Mouse (Mus musculus) frontal cortex, postnatal 10 days (tissue): Measurements from ENCODE around the gene Jun.

Experiments used
- DNase-seq, 2 experiments: peaks; one replicate each; pipeline ENCODE4 v3.0.0; 2022; ENCODE audit warnings: low spot score in 2 of 2, mixed read lengths in 1 of 2

Gene Jun

DNA sequence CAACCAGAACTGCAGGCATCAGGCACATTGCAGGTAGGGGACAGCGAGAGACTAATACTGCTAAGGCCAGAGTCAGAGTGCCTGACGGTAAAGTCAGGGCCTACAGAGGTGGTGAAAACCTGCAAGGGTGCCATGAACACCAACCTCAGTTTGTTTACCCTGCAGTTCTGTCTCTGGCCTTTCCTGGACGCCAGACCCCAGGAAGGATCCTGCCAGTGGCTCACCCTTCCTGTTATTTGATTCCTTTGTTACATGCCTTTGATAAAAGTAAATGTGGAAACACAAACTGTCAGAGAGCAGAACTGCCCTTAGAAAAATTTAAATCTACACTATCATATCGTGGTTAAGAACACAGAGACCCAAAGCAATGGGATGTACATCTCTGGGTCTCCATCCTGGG is 20.9 kb downstream of the Jun start:
- no peak for DNase-seq

- no peak for DNase-seq
Measured at GRCm38 (mm10) chr4:95025847-95026600, 26.0 kb downstream of the Jun start.

DNA sequence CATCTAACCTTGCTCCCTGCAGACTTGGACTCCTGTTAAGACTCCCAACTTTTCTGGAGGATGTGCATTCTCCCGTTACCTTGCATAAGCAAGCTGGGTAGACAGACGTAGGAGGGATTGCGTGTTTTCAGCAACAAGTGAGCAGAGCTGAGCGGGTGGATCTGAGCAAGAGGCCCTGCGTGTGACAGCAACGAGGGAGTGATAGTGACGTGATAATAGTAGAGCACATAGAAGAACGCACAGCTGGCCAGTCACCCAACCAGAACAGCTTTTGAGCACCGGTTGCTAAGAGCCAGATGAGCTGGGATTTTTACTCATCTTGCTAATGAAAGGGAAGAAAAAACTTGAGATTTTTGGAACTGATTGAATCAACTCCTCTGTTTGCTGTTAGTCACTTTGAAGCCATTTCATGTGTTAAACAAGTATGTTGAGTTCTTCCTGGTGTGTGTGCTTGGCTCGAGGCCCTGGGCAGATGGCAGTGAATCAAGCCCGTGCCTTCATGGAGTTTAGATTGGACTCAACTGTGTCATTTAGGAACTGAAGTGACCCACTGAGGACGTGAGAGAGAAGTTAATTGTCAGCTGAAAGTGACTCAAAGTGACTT is 28.6 kb downstream of the Jun start:
- DNase-seq: no peak

DNA sequence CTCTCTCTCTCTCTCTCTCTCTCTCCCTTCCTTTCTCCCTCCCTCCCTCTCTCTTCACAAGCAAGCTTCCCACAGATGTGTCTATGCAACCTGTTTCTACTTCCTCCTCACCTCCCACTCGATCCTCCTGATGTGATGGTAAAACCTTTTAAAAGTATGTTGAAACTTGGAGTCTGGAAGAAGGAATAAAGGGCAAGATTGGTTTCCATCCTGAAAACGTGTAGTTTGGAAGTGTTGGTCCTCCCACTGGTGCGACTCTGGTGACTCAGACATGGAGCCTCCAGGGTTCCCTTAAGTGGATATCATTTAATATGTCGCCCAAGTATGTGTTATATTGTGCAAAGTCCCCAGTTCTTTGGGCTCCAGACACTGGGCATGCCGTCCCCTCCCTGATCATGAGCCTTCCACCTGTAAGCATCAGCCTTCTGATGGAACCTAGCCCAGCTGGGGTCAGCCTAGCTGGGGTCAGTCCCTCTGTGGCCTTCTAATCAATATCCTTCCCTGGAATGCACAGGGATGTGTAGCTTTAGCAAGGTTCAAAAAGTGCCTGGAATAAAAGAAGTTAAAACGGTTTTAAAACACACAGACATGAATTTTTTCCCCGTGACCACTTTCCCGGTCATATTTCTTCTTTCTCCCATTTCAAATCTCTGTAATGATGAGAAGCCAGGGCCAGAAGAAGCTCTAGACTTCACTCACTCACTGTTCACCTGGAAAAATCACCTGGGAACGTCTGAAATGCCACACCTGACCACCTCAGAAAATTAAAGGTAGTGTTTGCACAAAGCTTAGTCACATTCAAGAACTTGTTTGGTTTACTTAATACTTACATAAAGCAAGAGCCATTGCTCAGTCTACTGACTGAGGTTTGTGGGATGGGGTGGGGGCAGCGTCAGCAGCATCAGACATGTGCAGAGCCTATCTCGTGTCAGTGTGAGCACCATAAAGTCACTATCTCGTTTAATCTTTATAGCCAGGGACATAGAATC is 30.1 kb downstream of the Jun start:
- DNase-seq: no peak

- no peak for DNase-seq
Measured at GRCm38 (mm10) chr4:95020201-95020600, 31.8 kb downstream of the Jun start.

GRCm38 (mm10) chr4:95018221-95018620 is 33.8 kb downstream of the Jun start:
- DNase-seq: no peak

DNA sequence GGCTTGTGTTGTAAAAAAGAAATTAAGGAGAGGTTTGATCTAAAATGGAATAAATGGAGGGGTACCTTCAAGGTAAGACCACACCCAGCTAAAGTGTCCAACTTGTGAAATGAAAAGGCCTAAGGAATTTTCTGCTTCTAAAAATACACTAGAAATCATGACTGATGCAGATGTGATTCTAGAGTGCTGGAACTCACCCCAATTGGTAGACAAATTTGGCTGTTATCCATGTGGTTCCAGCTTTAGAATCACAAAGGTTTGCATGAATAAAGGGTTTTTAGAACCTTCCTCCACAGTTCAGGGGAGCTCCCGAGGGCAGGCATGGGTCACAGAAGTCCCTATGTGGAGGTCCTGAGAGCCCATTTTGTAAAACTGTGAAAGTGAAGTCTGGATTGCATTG is 39.3 kb downstream of the Jun start:
- no peak for DNase-seq

DNA sequence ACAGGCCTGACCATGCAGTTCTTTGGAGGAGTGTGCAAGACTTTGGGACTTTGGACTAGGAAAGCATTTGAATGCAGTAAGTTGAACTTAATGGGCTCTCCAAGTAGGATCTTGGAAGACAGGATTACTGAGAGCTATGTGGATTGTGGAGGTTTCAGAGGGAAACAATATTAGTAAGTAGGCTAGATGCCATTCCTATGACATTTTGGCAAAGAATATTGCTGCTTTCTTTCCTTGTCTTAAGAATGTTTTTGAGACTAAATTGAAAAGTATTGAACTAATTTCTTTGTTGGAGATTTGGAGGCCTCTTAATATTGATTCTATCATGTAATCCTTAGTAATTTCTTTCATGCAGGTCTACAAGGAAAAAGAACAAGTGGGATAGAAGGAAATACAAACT is 39.8 kb downstream of the Jun start:
- no peak for DNase-seq

GRCm38 (mm10) chr4:95008175-95009057 is 43.6 kb downstream of the Jun start:
- peak; percentile 36 to 71 for DNase-seq

GRCm38 (mm10) chr4:95007759-95008158 is 44.3 kb downstream of the Jun start:
- DNase-seq: no peak

GRCm38 (mm10) chr4:95005251-95005830 is 46.7 kb downstream of the Jun start:
- DNase-seq: no peak

DNA sequence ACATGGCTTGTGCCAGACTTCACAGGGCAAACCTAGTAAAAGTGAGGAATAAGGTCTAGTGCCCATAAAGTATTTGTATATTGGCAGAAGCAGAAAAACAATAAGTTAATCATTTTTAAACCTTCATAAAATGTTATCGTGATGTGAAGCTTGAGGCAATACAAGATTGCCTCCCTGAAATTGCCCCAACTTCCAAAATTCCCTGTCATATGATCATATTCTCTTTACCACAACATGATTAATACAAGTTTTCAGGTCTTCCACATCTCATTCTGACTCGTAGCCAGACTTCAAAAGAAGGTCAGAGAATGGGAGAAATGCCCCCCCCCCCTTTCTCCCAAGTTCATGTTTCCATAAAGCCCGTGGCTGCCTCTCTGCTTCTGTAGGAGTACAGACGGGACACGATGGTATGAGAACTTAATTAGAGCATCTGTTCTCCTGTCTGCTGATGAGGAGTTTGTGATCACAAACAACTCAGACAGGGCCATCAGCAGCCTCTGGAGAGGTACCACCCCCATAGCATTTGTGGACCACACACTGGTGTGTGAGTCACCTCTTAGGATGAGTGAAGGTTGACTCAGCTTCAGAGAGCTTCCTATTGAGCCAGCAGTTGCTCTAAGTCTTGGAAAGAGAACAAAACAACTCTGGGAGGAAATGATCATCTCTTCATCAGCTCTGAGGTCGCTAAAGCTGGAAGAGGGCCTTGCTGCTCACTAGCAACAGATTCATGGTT is 50.8 kb downstream of the Jun start:
- no peak for DNase-seq

GRCm38 (mm10) chr4:95000147-95000546 is 51.9 kb downstream of the Jun start:
- no peak for DNase-seq

DNA sequence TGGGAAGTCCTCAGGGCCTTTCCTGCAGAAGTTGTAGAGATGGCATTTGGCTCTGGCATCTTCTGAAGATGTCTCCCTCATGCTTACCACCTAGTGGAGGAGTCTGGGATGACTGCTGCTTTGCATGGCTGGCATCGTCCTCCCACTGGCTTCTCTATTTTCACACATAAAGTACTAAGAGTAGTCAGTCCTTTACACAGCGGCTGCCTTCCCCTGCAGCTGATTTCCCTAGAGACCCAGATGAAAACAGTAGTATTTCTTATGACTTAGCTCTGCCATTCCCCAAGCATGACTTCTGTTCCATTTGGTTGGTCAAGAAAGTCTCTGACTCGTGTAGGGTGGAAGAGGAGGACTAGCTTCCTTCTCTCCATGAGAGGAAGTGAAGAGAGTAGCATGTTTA is 52.8 kb downstream of the Jun start:
- no peak for DNase-seq
